Mouse (Mus musculus) adrenal gland, adult 8-10 months (tissue): Measurements from ENCODE around the gene Camk2b. TPM values are rescaled to one million over a fixed set of nuclear protein-coding genes. Genes with fewer than 3 reads are reported as not detected.
"Not testable (repeated sequence)": the region's sequence is repeated elsewhere in the genome, so short reads cannot be mapped to it uniquely, and the experiment has no call there.

Experiments
- DNase-seq: peaks from one replicate; pipeline ENCODE4 v3.0.0; 2022
- total RNA-seq, 4 experiments: library from RNA; stranded (reverse); gene quantifications; 2 replicates each; pipeline ENCODE4 v1.2.4; 2022

Camk2b gene
- total RNA-seq: 10 to 100 TPM; 13.2 to 25.8 (median 20.0) TPM

- DNase-seq: no peak
These were observed at the start of gene Camk2b for GRCm38 (mm10) chr11:6066176-6066575. TSS of gene Camk2b (minus strand) at chr11:6066362.

GRCm38 (mm10) chr11:6111734-6112484, 45.7 kb upstream of the Camk2b start:
- no peak for DNase-seq

DNA sequence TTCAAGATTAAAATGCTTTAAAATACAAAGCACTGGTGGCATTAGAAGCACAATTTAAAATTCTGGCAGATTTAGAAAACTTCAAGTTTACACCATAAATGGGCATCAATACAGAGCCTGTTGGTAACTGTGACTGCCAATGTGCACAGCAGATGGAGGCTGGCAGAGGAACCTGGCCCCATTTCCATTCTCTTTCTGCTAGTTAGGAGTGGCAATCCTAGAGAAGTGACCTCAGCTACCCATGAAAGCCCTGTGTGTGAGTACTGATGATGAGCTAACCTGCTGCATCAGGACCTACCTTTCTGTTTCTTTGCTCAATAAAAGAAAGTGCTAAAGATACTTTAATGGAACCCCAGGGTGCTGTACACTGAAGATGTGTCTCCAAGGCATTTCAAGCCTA, 43.8 kb upstream of the Camk2b start:
- DNase-seq: no peak

DNA sequence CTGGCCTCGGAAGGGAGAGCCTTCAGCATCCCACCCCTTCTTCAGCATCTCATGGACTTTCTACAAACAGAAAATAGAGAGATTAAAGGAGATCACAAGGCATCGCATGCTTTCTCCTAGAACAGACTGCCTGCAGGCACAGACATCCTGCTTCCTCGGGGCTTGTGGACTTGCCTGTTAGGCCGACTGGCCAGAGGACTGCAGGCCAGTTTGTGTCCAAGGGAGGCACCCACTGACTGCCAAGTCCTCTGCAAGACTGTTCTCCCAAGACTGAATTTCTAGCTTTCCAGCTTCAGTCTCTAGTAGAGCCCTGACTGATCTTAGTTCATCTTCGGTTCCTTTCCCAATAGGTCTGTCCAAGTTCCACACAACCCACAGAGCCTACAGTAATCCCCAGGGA, 42.1 kb upstream of the Camk2b start:
- no peak for DNase-seq

DNA sequence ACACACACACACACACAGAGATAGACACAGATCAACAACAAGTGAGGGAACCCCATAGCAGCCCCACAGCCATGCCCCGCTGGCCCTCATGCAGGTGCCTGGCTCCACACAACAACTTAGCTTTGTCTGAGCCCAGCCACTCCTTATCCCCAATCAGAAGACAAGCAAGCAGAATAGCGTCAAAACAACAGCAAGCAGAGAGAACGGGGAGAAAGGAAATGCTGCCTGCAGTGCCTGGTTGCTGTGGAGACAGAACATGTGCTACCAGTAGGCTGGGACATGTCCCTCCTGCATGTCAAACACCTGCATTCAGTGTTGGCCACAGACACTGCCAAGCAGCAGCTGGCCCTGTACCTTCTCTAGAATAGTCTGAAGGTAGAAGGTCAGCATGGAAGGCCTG, 41.6 kb upstream of the Camk2b start:
- DNase-seq: no peak

GRCm38 (mm10) chr11:6104734-6105133, 38.6 kb upstream of the Camk2b start:
- no peak for DNase-seq

DNA sequence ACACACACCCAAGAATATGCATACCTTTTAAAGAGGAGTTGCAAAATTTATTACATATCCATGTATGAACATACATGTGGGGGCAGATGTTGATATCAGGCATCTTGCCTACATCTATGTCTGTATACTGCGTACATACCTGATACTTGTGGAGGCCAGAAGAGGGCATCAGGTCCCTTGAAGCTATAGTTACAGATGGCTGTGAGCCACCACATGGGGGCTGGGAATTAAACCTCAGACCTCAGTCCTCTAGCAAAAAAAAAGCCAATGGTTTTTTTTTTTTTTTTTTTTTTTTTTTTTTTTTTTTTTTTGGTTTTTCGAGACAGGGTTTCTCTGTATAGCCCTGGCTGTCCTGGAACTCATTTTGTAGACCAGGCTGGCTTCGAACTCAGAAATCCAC, 30.5 kb upstream of the Camk2b start:
- DNase-seq: not testable (repeated sequence)

GRCm38 (mm10) chr11:6086991-6087390, 20.8 kb upstream of the Camk2b start:
- DNase-seq: no peak

- DNase-seq: no peak
These were observed 12.6 kb upstream of the Camk2b start for GRCm38 (mm10) chr11:6078737-6079136.

- DNase-seq: no peak
These were observed 9.5 kb upstream of the Camk2b start for GRCm38 (mm10) chr11:6075618-6076066.

GRCm38 (mm10) chr11:6068181-6068957, 2.2 kb upstream of the Camk2b start:
- DNase-seq: no peak

GRCm38 (mm10) chr11:6067160-6067559, 998 bp upstream of the Camk2b start:
- no peak for DNase-seq

GRCm38 (mm10) chr11:6065551-6066121, 526 bp downstream of the Camk2b start:
- DNase-seq: no peak

GRCm38 (mm10) chr11:6065046-6065521, 1.1 kb downstream of the Camk2b start:
- DNase-seq: no peak

DNA sequence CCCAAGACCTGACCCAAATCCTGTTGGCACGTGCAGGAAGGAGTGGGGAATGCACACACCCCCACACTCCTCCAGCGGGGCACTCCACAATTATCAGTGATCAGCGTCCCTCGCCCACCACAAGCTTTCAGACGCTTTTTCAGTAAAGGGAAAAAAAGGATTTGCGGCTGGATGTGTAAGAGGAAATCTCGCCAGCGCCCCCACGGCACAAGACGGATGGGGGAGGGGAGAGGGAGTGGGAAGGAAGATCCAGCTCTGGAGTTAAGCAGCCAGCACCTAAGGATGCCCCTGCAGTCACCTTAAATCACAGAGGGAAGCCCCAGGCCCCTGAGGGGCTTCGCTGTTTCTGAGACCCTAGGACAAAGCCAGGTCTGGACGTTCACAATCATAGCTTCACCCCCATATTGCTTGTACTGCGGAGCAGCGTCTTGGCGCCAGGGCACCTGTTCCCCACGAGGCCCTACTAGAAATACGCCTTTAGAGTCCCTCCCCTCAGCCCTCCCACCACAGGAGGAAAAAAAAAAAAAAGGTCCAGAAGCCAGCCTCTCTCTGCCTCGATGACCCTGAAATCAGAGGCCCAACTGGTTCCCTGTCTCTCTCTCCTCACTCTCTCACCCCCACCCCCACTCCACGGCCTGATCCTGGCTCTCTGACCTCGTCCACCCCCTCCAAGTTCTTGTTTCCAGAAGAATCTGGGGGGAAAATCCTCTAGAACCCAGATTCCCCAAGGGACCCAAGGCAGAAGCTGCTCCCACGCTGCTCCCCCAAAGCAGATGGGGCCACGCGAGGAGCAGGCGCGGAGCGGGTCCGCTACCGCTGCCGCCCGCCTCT, 1.7 kb downstream of the Camk2b start:
- no peak for DNase-seq

DNA sequence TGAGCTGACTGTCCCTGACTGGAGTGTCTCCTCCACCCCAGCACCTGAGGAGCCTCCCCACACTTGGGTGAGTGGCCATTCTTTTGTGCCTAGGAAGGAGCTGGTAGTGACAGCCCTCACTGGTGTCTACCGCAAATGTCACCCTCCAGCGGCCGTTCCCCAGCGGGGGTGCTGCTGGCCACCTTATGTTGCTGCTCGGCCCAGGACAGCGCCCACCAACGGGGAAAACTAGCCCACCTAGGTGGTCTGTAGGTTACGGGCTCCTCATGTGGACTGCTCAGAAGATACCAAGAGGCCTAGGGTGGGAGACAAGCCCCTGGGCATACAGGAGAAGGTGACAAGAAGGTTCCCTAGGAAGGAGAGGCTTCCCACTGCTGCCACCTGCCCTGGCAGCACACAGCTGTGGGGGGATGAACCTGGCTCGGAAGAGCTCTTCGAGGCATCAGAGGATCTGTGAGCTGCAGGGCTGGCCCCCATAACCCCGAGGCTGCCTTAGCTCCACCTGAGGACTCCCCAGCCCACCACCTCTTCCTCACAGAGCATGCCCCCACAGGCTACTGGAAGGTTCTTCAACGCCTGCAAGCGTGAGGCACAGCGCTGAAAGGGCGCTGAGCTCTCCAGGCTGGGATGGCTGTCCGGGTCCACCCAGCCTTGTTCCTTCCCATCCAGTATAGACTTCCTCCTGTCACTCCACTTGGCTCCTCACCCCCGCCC, 2.5 kb downstream of the Camk2b start:
- no peak for DNase-seq

GRCm38 (mm10) chr11:6063065-6063464, 3.1 kb downstream of the Camk2b start:
- DNase-seq: no peak

- DNase-seq: no peak
These were observed 3.8 kb downstream of the Camk2b start for GRCm38 (mm10) chr11:6062329-6062728.

GRCm38 (mm10) chr11:6061891-6062290, 4.3 kb downstream of the Camk2b start:
- DNase-seq: no peak

GRCm38 (mm10) chr11:6059162-6059561, 7.0 kb downstream of the Camk2b start:
- no peak for DNase-seq

GRCm38 (mm10) chr11:6053386-6053785, 12.8 kb downstream of the Camk2b start:
- DNase-seq: no peak
